Mouse (Mus musculus): ENCODE data around the gene Btbd11.

The Btbd11 gene

DNA sequence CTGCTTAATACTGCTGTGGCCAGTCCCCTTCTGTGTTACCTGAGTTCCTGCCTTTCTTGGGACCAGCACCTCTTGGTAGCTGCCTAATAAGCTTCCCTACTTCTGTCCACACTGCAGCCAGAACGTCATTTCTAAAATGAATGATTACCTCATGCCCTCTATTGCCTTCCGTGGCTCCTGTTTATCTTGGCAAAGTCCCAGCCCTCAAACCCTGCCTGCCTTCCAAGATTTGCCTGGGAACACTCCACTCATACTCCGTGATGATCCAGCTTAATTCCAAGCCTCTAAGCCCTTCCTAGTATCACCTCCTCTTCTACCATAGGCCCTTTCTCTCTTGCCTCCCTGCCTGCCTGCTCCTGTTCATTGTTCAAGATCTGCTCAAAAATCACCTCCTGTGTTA lies 94.5 kb downstream of the Btbd11 start:
- DNase-seq = no peak

DNA sequence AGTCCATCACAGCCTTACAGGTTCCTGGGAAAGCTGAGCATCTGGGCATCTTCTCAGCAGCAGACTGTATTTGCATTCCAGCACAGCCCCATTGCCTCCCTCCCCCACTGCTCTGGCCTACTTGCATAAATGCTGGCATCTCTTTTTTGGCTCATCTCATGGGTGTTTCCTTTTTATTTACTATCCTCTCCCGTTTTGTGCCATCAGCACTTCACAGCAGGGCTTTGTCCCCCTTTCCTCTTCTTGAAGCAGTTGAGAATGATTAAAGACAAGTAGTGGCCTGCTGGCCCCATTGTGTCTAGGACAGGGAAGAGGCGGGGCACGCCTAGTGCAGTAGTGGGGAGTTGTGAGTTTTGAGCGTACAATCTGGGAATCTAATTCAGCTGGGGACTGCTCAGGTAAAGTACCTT lies 95.5 kb downstream of the Btbd11 start:
- no peak for DNase-seq

DNA sequence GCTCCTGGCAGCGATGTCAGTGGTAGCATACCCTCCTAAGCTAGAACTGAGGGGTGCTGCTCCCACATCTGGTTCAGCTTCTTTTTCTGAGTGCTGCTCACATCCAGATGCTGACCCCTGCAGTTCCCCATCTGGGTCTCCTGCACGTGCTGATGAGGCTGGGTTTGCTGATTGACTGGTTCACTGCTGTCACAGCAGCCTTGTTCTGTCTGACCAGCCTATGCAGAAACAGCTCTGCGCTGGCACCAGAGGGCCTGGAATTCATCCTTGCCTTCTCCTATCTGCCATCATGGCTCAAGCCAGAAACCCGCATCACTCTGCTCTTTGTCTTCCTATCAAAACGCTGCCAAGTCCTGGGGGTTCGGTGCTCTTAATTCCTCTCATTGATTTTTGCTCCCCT lies 95.9 kb downstream of the Btbd11 start:
- DNase-seq = no peak

DNA sequence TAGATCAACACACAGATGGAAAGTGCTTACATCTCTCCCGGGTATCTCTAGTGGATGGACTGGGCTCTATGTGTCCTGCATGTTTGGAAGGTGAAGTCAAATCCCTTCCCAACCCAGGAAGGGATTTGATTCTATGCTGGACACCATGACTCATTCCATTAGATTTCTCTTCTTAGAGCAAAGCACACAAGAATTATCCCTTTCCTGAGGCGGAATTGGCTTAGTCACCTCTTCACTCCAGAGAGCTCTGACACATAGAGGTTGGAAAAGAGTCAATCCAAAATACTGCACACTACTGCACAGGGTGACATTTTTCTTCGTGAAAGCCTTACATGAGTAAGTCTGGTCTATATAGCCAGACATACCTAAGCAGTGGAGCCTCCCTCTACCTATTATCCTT lies 99.8 kb downstream of the Btbd11 start:
- no peak for DNase-seq

DNA sequence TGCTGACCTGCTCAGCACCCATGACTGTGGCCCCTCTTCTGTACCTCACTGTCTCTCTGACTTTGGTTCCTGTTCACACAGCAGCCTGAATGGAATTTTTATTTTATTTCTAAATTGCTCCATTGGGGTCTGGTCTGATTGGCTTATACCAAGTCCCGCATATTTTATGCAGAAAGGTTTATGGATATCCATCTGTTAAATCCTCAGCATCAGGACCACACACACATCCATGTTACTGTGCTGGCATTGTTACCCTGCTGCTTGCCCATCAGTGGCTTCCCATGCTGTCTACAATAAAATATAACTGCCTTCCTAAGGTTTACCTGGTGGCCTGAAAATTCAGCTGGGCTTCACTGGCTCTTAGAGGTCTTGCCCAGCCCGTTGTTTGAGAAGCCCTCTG lies 106.0 kb downstream of the Btbd11 start:
- DNase-seq = no peak

DNA sequence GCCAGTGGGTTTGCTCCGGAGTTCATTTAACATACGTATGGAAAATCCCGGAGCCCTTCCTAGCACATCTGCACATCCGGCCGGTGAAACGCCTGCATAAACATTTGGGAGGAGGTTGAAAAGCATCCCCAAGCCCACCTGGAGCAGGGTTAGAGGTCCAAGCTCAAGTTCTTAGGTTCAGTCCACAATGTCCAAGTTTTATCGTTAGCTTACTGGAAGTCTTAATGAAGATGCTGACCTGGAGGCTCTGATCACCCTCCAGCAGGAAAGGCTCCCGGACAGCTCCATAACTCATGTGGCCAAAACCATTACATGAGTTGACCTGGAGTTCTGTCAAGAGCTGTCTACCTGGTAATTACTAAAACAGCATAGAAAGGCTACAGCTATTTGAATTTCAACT lies 109.7 kb downstream of the Btbd11 start:
- DNase-seq = no peak

DNA sequence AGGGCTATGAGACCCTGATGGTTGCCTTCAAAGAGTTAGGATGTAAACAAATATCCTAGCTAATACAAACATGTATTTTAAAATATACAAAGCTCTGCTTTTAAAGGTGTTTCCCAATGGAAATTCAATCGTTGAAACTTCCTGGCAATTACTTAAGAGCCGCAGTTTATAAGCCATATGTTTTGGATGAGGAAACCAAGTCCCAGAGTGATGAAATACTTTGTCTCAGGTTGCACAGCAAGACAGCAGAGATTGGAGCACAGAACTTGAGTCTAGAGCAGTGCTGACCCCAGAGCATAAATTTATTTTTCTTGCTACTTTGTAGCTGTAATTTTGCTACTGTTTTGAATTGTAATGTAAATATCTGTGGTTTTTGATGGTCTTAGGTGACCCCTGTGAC lies 110.4 kb downstream of the Btbd11 start:
- DNase-seq = no peak

DNA sequence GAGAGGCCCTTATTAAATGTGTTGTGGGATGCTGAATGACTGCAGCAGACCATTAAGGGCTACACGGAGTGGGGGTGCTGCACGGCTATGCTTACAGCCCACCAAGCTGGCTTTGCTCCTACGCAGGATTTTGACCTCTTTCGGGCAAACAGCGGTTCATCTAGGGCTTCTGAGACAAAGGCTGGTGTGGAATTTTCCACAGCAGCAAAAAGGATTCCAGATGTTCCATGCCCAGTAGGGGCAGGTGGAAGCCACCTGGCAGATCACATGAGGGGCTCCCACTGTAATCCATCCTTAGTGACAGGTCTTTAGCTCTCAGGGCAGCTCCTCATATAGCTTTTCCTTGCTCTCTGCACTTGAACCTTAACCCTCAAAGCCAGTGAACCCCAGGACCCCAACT lies 111.3 kb downstream of the Btbd11 start:
- DNase-seq = no peak

DNA sequence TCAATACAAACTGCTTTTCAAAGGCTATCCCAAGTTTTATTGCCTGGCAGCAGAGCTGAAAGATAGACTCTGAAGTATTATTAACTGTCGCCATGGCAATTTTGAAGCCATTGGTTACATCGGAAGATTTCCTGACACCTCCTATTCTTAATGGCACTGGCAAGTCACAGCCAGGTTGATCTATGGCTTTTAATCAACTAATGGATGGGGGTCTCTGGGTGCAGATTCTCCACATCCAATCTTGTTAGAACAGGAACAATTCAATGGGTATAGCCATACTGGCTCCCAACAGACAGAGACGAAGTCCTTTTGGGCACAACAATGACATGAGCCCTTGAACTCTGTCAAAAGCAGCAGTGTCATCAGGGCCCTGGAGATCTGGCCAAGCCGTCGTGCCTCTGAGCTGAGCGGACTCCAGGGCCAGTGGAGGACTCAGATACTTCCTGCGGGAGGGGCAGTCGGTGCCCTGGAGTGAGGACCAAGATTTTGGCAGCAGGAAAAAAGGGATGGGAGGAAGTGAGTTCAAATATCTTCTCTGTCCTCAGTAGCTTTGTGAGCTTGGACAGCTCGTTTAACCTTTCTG lies 114.0 kb downstream of the Btbd11 start:
- DNase-seq = no peak

DNA sequence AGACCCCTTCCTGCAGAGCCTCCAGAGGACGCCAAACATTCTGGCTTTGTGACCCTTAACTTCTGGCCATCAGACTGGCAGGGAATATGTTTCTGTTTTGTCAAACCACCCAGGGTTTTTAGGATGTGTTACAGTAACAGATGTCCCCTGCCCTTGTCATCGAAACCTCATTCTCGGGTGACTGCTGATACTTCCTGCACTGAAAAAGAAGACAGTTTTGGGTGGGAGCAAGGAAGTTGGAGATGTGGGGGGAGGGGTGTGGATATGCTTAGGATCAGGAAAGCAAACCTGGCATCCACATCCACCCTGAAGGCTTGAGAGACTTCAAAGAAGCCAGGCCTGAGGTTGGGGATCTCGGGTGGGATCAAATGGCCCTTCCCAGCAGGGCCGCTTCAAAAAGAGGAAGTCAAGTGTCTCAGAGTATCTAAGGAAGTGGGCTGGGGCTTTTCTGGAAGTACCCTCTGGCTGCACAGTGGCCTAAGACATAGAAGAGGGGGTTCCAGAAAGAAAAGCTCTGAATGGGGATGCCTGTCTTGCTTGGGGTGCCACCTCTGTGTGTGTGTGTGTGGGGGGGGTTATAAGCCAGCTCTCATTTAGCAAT lies 115.5 kb downstream of the Btbd11 start:
- no peak for DNase-seq

DNA sequence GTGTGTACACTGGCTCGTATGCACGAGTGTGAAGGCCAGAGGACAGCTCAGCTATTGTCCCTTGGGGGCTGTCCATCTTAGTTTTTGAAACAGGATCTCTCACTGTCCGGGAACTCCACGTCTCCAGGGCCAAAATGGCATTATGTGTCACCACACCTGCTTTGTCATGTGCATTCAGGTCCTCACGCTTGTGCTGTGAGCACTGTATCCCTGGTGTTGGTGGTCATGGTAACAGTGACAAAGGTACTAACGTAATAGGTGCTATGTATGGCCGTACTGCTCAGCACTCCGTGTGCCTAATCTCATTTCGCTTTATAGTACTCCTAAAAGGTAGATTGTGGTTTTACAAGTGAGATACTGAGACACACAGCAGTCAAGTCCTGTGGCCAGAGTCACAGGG lies 116.0 kb downstream of the Btbd11 start:
- DNase-seq = no peak

DNA sequence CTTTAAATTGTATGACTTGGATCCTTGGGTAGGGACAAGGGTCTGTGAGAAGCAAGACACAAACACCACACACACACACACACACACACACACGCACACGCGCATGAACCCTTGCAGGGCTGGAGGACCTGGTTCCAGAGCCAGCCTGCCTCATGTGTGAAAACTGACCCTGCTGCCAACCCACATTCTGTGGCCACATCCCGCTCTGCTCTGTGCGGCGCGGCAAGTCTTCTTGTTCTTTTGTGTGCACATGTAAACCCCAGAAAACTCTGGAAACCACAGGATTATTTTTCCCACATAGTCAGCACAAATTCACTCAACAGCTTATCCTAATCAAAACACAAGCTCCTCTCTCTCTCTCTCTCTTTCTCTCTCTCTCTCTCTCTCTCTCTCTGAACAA lies 116.8 kb downstream of the Btbd11 start:
- no peak for DNase-seq

DNA sequence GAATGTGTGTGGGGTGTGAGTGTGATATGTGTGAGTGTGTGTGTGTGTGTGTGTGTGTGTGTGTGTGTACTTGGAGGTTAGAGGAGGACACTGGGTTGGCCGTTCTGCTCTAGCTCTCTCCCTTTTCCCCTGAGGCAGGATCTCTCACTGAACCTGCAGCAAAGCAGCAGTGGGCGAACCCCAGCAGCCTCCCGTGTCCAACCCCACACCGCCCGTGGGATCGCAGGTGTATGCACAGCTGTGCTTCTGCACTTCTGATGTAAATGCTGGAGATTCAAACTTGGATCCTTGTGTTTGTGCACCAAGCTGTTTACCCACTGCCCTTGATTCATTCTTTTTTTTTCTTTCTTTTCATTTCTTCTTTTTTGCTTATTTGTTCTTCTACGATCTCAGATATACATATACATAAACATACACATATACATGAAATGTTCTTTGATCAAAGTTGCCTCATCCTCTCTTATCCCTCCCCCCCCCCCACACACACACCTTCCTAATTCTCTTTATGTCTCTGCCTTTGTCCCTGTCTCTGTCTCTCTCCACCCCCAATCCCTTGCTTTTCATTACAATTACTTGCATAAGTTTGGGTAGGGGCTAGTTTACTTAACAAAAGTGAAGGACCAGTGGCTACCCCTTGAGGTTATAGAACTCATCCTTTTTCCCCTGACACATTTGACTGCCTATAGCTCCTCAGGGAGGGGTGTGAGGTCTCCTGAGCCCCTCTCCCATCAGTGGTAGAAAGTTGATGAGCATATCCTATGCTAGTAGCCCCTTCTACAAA lies 120.8 kb downstream of the Btbd11 start:
- no peak for DNase-seq

DNA sequence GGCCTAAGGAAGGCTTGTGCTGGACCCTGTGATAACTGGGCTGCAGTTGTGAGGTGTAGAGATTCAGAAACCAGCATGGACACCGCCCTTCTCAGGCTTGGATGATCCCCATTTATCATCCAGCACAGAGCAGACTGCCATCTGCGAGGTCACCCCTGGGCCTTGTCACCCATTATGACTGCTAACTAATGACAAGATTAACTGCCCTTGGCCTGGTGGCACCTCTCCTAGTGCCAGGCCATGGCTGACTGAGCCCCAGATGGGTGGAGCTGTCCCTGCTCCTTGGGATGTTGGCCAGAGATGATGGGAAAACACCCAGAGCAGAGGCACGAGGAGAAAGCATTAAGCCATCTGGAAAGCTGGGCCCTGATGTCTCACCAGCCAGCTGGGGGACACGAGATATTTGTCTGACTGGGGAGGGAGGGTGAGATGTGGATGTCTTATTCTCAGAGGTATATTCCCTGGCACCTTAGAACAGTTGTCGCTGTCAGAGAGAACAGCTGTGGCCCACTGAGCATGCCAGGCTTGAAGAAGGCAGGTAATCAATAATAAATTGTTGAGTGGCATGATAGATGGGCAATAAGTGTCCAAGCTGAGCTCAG lies 121.7 kb downstream of the Btbd11 start:
- no peak for DNase-seq

DNA sequence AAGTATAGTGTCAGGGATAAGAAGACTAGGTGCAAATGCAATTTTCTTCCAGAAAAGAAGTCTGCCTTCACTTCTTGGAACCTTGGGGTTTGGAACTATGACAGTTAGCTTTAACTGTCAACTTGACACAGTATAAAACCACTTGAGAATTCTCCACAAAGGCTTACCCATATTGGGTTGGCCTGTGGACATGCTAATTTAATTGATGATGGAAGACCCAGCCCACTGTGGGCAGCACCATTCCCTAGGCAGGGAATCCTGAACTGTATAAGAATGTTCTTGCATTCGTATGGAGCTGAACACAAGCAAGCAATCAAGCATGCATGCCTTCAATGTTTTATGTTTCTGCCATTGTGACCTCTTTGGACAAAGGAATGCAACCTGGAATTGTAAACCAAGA lies 122.4 kb downstream of the Btbd11 start:
- DNase-seq = no peak

DNA sequence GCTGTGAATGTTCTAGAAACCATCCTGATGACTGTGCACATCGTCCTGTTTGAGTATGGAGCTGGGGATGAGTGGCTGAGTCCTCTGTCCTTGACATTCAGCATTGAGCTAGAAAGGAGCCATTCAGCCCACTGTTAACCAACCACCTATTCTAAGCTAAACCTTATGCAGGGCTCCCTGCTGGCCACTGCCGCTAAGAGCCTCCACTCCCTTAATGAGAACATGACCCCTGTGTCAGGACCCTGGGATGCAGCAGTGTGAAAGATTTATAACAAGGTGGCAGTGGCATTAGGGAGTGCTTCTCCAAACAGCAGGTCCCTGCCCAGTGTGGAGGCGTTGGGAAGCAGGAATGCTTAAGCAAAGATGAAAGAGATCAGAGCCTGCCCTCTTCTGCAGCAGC lies 123.7 kb downstream of the Btbd11 start:
- DNase-seq = no peak

DNA sequence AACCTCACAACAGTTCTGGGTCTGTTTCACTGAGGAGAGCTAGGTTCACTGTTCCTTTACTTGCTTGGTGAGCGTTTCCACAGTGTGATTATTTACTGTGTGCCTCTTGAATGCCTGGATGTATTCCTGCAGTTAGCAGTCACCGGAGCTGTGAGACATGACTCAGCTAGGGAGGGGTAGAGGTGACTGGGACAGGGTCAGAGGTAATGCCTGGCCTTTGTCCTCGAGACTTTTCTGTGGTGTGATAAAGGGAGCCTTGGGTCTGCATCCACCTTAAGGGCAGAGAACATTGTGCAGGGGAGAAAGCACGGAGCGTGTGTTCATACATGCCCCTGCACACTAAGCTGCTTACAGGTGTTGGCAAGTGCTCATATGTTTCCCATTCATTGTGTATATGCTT lies 126.2 kb downstream of the Btbd11 start:
- DNase-seq = no peak

DNA sequence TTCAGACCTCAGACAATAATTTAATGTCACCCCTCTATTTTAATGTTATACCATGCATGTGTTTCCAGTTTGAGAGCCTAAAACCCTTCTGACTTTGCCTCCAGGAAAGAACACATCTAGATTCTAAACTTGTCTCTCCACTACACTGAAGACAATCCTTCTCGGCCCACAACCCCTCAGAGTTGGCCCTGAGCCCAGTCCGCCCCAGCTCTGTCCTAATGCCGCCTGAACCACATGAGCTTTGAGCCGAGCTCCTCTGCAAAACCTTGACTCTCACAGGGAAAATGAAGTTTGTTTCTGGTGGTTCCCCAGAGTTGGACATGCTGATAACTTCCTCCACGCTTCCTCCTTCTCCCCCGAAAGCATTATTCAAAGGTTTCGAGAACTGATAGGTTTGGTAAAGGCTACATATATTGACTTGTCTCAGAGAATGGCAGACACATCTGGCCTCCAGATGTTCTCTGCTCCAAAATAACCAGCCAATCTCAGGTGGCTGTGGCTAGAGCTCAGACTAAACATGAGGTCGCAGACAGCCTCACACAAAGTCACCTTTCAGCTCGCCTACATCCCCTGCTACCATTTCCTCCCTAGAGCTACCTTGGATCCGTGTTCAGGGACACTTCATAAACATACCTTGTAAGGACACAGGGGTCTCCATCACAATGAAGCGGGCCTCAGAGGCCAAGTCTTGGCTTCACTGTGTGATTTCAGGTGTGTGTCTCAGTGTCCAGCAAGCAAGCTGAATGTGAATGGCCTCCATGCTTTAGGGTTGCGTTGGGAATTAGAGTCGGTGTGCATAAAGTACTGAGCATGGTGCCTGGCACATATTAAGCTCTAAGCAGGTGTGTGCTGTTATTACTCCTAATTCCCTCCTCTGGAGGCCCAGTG lies 130.9 kb downstream of the Btbd11 start:
- no peak for DNase-seq

DNA sequence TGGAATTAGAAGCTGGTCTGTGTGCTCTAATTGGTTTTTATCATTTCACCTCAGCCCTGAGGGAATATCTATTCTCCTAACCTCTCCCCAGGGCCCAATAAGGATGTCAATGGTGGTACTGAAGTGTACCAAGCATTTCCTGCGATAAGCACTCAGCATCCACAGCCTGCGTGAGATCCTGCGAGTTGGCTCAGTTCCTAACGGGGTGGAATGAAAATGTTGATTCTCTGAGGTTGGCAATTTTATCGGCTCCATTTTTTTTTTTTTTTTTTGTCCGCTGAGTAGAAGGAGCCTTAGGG lies 131.4 kb downstream of the Btbd11 start:
- DNase-seq = no peak

DNA sequence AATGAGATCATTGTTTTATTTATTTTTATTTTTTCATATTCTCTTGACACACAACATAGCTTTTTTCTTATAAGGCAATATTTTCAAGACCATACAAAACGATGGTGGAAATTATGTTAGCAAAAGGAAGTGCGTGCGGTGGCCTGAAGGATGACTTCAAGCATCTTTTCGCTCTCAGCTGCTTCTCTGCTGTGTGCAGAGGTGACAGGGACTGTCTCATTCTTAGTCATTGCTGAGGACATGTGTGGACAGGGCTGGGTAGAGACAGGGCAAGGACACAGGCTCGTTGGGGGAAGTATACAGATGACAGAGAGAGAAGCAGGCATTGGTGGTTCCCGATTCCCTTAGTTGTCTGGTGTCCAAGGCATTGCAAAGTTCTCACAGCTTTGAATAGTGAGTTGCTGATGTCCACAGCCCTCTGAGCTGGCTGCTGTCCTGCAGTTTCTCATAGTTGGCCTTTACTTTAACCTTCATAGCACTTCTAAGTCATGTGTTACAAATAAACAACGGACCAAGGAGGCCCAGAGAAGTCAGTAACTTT lies 135.7 kb downstream of the Btbd11 start:
- no peak for DNase-seq

DNA sequence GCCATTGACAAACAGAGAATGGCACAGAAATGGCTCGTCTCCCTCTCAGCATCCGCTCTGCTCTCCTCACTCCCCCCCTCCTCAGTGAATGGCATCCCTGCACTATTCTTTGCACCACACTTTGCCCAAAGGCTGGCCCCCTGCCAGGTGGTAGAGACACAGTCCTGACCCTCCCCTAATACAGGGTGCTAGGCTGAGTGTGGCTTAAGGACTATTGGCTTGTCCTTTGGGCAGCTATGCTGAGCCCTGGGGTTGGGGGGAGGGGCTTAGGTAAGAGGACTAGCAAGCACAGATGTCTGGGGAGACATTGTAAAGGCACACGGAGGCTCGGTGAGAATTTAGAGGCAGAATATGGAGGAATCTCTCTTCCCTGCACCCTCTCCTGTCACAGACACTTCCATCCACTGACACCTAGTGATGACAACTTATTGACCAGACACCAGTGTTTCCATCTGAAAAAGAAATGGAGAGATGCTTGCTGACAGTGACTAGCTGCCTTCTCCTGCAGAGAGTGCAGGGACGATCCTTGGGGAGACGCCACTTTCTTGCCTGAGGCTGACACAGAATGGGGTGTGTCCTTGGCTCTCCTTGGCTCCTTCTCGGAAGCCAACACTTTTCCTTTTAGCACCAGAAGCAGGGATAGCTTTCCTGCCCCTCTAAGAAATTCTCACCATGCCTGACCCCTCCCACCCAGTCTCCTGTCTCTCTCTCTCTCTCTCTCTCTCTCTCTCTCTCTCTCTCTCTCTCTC lies 138.8 kb downstream of the Btbd11 start:
- no peak for DNase-seq

DNA sequence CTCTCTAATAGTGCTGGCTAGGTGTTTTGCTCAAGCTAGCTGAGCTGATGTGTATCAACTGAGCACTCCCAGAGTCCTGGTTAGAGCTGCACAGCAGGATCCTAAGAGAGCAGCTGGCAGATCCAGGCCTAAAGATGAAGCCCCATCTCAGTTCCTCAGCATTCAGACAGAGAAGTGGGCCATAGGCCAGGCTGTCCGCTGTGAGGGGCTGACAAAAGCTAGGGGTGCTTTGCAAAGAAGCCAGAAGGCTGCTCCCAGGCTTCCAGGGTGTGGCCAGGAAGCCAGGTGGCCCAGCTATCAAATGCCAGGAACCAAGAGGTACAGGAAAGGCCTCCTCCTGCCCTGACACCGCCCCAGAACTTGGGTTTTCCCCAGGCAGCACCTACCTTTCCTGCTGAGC lies 140.0 kb downstream of the Btbd11 start:
- DNase-seq = no peak

Measured in thymus, adult 18-20 months (tissue).